Mouse (Mus musculus) testis, adult 2 months (tissue): ENCODE data around the gene Gm49673. TPM values are rescaled to one million over a fixed set of nuclear protein-coding genes. Genes with fewer than 3 reads are reported as not detected.
"Not testable (repeated sequence)": the region's sequence is repeated elsewhere in the genome, so short reads cannot be mapped to it uniquely, and the experiment has no call there.

ENCODE experiments used
- H3K27ac ChIP-seq: fragments of 200-500 bp; 2 replicates; pipeline ENCODE4 v1.5.1; 2012; ENCODE audit warnings: low read depth, low read length; ENCODE audit not compliant: control insufficient read depth, insufficient read depth
- H3K27me3 ChIP-seq: fragments of 200-500 bp; 2 replicates; pipeline ENCODE4 v1.6.1; 2012; ENCODE audit warnings: mild to moderate bottlenecking, low read length, moderate library complexity; ENCODE audit not compliant: control insufficient read depth, insufficient read depth
- H3K36me3 ChIP-seq: fragments of 200-500 bp; 2 replicates; pipeline ENCODE4 v1.6.1; 2012; ENCODE audit warnings: mild to moderate bottlenecking, low read length; ENCODE audit not compliant: control insufficient read depth, insufficient read depth
- H3K4me1 ChIP-seq: fragments of 200-500 bp; 2 replicates; pipeline ENCODE4 v1.6.1; 2012; ENCODE audit warnings: low read length; ENCODE audit not compliant: control insufficient read depth, insufficient read depth
- H3K4me3 ChIP-seq: fragments of 200-500 bp; 2 replicates; pipeline ENCODE4 v1.5.1; 2012; ENCODE audit warnings: low read depth, mild to moderate bottlenecking, low read length, moderate library complexity, mixed read lengths; ENCODE audit not compliant: control insufficient read depth
- CTCF ChIP-seq: fragments of 200-500 bp; IDR thresholded peaks from 2 replicates; pipeline ENCODE4 v1.5.1; 2012; ENCODE audit warnings: low read depth, mild to moderate bottlenecking, inconsistent platforms, low read length, moderate library complexity; ENCODE audit not compliant: control insufficient read depth, insufficient read depth, insufficient replicate concordance
- POLR2A ChIP-seq: fragments of 200-500 bp; IDR thresholded peaks from 2 replicates; pipeline ENCODE4 v1.6.1; 2012; ENCODE audit warnings: low read depth, mild to moderate bottlenecking, inconsistent platforms, low read length, moderate library complexity; ENCODE audit not compliant: control insufficient read depth
- polyA plus RNA-seq: library from polyadenylated mRNA; depleted of rRNA; stranded (reverse); fragments of >200 nt; gene quantifications from 2 replicates; pipeline ENCODE4 v1.2.3, GENCODE M21; 2012

Gene Gm49673
- polyA plus RNA-seq, 1 experiment = 0.11 TPM

DNA sequence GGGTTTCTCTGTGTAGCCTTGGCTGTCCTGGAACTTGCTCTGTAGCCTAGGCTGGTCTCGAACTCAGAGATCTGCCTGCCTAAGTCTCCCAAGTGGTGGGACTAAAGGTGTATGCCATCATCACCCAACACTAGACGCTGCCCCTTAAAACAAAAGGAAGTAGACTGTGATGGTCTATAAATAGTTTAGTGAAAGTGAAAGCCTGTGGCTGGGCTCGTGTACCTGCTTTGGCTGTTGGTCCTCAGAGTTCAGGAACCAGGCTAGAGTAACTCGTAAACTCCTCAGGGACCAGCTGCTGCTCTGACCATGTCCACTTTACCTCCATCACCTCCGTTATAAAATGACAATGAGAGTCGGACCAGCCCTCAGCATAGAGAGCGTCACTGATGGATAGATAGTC, 22.7 kb upstream of the Gm49673 start:
- Histone ChIP-seq H3K4me1 (no peaks in the 10 kb centered on the region), H3K36me3 (peaks cover 8% of the 10 kb centered on the region), H3K27ac (no peak overlapping the region), H3K27me3 (no peaks in the 10 kb centered on the region), H3K4me3 (no peak overlapping the region)
- no peak for TF ChIP-seq POLR2A
- no peak for TF ChIP-seq CTCF

DNA sequence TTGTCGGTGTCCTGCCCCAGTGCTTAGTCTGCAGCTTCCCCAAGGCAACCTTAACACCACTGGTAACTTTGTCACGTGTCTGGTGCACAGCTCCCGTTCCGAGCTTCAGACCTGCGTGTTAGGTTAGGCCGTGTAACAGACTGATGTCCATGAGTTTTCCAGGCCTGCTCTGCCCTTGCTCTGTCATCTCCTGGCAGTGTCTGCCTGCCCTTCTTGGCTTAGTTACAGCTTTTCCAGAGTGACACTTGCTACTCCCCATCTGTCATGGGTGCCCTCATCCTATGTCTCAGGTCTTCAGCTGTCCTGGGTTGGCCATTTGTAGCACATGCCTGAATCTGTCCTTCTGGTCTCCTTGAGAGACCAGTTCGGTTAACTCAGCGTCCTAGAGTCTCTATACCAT, 19.8 kb upstream of the Gm49673 start:
- H3K27me3 ChIP-seq, H3K36me3 ChIP-seq, H3K4me1 ChIP-seq, H3K27ac ChIP-seq: not testable (repeated sequence)
- peak overlapping the region; percentile 50 for H3K4me3 ChIP-seq

- H3K27me3 ChIP-seq, H3K4me1 ChIP-seq: not testable (repeated sequence)
- H3K27ac ChIP-seq = peak overlapping the region; percentile 67; the same call in 1 of the 2 replicates
Measured at GRCm38 (mm10) chr17:8166454-8166853, 18.9 kb upstream of the Gm49673 start.

GRCm38 (mm10) chr17:8165977-8166376, 18.4 kb upstream of the Gm49673 start:
- Histone ChIP-seq H3K27ac (peak overlapping the region; percentile 67), H3K4me3 (peak overlapping the region; percentile 86; the same call in 1 of the 2 replicates)
- not testable (repeated sequence) for H3K27me3 ChIP-seq, H3K4me1 ChIP-seq, H3K36me3 ChIP-seq

More at GRCm38 (mm10) chr17:8166454-8166853, 18.9 kb upstream of the Gm49673 start:
- not testable (repeated sequence) for H3K36me3 ChIP-seq
- peak overlapping the region; percentile 86 for H3K4me3 ChIP-seq

- H3K36me3 ChIP-seq, H3K27me3 ChIP-seq, H3K4me1 ChIP-seq: not testable (repeated sequence)
- H3K27ac ChIP-seq = peak overlapping the region; percentile 93
- H3K4me3 ChIP-seq = peak overlapping the region; percentile 86
Measured at GRCm38 (mm10) chr17:8165608-8165945, 18.0 kb upstream of the Gm49673 start.

DNA sequence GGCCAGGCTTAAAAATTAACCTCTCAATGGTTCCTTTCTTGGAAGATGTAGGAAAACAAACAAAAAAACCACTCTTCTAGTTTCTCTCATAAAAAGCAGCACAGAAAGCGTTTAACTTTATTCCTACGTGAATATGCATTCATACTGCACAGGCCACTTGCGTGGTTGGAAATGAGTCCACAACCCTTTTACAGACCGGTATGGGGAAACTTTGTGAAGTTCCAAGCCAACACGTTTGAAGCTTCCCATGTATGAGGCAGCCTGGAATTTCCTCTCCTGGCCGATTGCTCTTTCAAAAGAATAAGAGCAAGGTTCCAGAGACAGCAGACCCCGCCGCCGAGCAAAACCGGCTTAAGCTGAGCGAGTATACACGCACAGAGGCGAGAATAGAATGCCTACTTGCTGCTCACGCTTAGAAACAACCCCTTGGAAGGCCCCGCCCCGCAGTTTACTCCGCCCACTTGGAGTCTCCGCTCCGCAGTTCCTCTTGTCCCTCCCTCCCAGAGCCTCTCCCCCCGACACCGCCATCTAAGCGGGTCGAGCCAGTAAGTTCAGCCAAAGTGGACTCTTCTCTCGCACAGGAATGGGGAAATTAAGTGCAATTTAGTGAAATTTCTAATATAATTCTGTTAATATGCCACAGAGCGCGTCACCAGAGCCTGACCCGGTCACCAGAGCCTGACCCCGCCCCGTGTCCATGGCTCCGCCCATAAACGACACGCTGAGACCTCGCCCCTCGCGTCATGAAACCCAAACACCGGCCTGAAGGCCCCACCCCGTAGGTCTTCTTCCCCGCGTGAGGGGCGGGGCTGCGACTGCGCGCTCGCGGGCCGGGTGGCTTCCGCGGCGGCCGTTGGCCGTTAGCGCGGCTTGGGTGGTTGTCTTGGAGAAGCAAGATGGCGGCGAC, 17.4 kb upstream of the Gm49673 start, which contains the start of gene Fgfr1op:
TSS of gene Fgfr1op (plus strand) at position 801 of the 907 bp plus-strand sequence.
- not testable (repeated sequence) for H3K4me1 ChIP-seq, H3K36me3 ChIP-seq, H3K27me3 ChIP-seq
- Histone ChIP-seq H3K27ac (peak within 1 kb of the TSS; percentile 93), H3K4me3 (peak within 1 kb of the TSS; percentile 86)

DNA sequence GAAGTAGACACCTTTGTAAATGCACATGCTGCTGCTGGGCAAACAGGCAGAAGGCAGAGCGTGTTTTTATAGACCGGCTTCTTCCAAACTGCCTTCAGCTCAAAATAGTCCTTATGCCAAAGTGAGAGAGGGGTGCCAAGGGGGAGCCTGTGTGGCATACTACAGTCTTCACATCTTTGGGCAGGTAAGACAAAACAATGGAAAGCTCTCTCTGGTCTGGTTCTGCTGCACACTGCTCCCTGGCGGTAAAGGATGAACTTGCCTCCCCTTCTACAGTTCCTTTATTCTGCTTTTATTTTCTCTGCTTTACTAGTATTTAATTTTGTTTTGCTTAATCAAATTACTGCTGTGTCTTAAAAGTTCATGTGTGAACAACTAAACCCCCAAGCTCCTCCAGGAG, 13.4 kb upstream of the Gm49673 start:
- not testable (repeated sequence) for H3K27ac ChIP-seq, H3K4me1 ChIP-seq, H3K27me3 ChIP-seq, H3K36me3 ChIP-seq, H3K4me3 ChIP-seq

DNA sequence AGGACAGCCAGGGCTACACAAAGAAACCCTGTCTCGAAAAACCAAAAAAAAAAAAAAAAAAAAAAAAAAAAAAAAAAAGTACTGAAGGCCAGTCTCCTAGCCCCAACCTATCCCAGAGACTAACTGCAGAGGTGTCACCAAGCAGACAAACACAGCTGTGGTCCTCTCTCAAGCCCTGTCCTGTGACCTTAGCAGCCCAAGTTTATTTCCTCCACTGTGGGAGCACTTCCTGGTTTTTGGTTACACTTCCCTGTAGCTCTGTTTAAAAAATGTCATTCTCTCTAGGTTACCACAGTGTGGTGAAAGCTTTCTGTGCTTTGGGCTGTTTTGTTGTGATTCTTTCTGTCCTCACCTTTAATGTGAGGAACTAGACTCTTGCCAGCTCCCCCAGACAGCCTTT, 11.0 kb upstream of the Gm49673 start:
- not testable (repeated sequence) for H3K27me3 ChIP-seq, H3K27ac ChIP-seq, H3K4me3 ChIP-seq, H3K36me3 ChIP-seq, H3K4me1 ChIP-seq

- H3K27ac ChIP-seq, H3K27me3 ChIP-seq, H3K4me3 ChIP-seq, H3K4me1 ChIP-seq, H3K36me3 ChIP-seq: not testable (repeated sequence)
Measured at GRCm38 (mm10) chr17:8155982-8156381, 8.4 kb upstream of the Gm49673 start.

DNA sequence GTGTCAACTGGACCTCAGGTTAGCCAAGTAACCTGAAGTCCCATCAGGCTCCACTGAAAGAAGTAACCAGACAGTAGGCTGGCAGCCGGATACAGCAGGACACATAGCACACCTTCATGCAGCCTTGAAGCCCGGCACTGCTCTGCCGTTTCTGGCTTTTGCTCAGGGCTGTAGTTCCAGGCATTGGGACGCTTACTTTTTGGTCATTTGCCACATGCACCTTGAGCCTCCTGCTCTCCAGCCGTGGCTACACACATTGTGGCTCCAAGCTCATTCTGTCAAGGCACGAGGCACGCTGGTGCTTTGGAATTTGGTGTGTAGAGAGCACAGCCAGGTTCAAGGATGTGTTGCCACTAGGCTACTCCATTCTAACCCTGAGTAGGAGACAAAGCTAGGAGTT, 7.4 kb upstream of the Gm49673 start:
- H3K4me3 ChIP-seq, H3K27ac ChIP-seq, H3K36me3 ChIP-seq, H3K27me3 ChIP-seq, H3K4me1 ChIP-seq: not testable (repeated sequence)

DNA sequence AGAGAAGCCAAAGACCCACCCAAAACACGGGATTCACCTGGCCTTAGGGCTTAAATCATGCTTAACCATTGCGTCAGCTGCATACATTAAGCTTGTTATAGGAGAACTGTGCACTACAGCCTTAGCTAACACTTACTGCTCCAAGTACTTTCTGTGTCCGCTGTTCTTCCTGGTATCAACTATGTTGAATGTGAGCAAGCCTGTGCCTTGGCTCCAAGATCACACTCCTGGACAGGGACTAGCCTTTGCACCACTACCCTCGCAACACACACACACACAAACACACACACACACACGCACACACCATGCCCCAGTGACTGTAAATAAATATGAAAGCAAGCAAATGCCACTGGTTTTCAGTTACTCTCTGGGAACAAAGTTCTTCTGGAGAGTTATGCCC, 657 bp downstream of the Gm49673 start:
- peak overlapping the region; percentile 81; the same call in 1 of the 2 replicates for H3K4me3 ChIP-seq
- H3K36me3 ChIP-seq, H3K4me1 ChIP-seq, H3K27ac ChIP-seq, H3K27me3 ChIP-seq: not testable (repeated sequence)
